Mouse (Mus musculus): ENCODE results near the gene Cyp19a1. TPM values are rescaled to one million over a fixed set of nuclear protein-coding genes. Genes with fewer than 3 reads are reported as not detected.

Gene Cyp19a1
- polyA plus RNA-seq, 1 experiment from 2014 or later, result not detected

DNA sequence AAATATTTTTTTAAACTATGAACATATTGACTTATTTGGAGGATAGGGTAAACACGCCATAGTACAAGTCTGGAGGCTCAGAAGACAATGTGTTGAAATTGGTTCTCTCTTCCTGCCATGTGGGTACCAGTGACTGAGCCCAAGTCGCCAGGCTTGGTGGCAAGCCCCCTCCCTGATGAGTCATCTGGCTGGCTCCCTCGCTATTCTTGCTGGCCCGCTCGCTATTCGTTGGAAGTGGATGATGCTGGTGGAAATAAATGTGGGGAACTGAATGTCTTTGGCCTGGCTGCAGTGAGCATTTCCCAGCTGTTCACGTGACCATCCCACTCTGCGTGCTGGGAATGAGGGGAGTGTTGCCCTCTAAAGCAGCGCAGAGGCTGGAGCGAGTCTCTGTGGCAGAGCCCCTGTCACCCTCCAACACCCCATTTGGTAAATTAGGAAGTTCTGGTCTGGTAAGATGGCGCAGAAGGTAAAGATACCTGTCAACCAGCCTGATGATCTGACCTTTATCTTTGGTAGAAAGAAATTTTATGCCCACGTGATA is 11.2 kb upstream of the Cyp19a1 start:
- Histone ChIP-seq H3K4me2 (ENCODE audit: low read length) (no peak overlapping the region), H3K27me3 (replicated peaks; ENCODE audit: control insufficient read depth, insufficient read depth, low read length) (no peaks in the 10 kb centered on the region), H3K36me3 (ENCODE audit: control insufficient read depth, insufficient read depth, low read length) (no peaks in the 10 kb centered on the region), H3K9me3 (ENCODE audit: control insufficient read depth, low read length) (no peaks in the 10 kb centered on the region), H3K4me1 (replicated peaks; ENCODE audit: control insufficient read depth, insufficient read depth, low read length) (no peaks in the 10 kb centered on the region), H3K4me3 (ENCODE audit: low read depth, low read length) (no peak overlapping the region), H3K9ac (ENCODE audit: low read length) (no peak overlapping the region), H3K27ac (ENCODE audit: low read depth) (no peak overlapping the region)
- 85% methylated on average over 12 of the region's 12 CpGs for WGBS
- DNase-seq (ENCODE audit: low spot score) (no peak), ATAC-seq (replicated peaks; ENCODE audit: low FRiP score, low TSS enrichment, low read depth) (no peak)

DNA sequence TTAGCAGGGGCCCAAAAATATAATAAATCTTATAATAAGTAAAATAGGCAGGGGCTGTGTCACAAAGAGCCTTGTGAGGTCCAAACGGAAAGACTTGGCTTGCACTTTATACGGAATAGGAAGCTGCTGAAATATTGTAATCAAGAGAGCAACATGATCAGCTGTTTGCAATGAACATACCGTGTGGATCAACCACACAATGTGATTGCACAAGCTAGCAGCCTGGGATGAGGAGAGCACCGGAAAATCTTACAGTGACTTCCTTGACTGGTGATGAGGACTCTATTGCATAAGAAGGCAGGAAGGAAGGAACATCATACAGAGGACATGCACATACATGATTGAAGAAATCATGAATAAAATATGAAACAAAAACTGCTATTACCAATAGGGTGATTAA is 7.4 kb upstream of the Cyp19a1 start:
- WGBS, result 87% methylated on average over 4 of the region's 4 CpGs
- Histone ChIP-seq H3K36me3 (ENCODE audit: control insufficient read depth, insufficient read depth, low read length) (no peaks in the 10 kb centered on the region), H3K4me3 (ENCODE audit: low read depth, low read length) (no peak overlapping the region), H3K9ac (ENCODE audit: low read length) (no peak overlapping the region), H3K27me3 (replicated peaks; ENCODE audit: control insufficient read depth, insufficient read depth, low read length) (no peaks in the 10 kb centered on the region), H3K9me3 (ENCODE audit: control insufficient read depth, low read length) (no peaks in the 10 kb centered on the region), H3K4me1 (replicated peaks; ENCODE audit: control insufficient read depth, insufficient read depth, low read length) (no peaks in the 10 kb centered on the region), H3K27ac (ENCODE audit: low read depth) (no peak overlapping the region), H3K4me2 (ENCODE audit: low read length) (no peak overlapping the region)
- ATAC-seq (replicated peaks; ENCODE audit: low FRiP score, low TSS enrichment, low read depth) (no peak), DNase-seq (ENCODE audit: low spot score) (no peak)

- Histone ChIP-seq H3K9ac (ENCODE audit: low read length) (no peak overlapping the region), H3K4me2 (ENCODE audit: low read length) (no peak overlapping the region), H3K27ac (ENCODE audit: low read depth) (no peak overlapping the region), H3K9me3 (ENCODE audit: control insufficient read depth, low read length) (no peaks in the 10 kb centered on the region), H3K4me3 (ENCODE audit: low read depth, low read length) (no peak overlapping the region), H3K36me3 (ENCODE audit: control insufficient read depth, insufficient read depth, low read length) (no peaks in the 10 kb centered on the region), H3K27me3 (replicated peaks; ENCODE audit: control insufficient read depth, insufficient read depth, low read length) (no peaks in the 10 kb centered on the region), H3K4me1 (replicated peaks; ENCODE audit: control insufficient read depth, insufficient read depth, low read length) (no peaks in the 10 kb centered on the region)
- WGBS, result 31% methylated on average over 5 of the region's 5 CpGs
- ATAC-seq (replicated peaks; ENCODE audit: low FRiP score, low TSS enrichment, low read depth) (no peak), DNase-seq (ENCODE audit: low spot score) (peak; percentile 65)
These were observed 3.0 kb upstream of the Cyp19a1 start for GRCm38 (mm10) chr9:54270889-54271288.

- H3K27me3 ChIP-seq (replicated peaks; ENCODE audit: control insufficient read depth, insufficient read depth, low read length), result no peaks in the 10 kb centered on the region
- H3K9ac ChIP-seq (ENCODE audit: low read length), result no peak overlapping the region
- H3K4me1 ChIP-seq (replicated peaks; ENCODE audit: control insufficient read depth, insufficient read depth, low read length), result no peaks in the 10 kb centered on the region
- H3K36me3 ChIP-seq (ENCODE audit: control insufficient read depth, insufficient read depth, low read length), result no peaks in the 10 kb centered on the region
- H3K4me3 ChIP-seq (ENCODE audit: low read depth, low read length), result no peak overlapping the region
- no peak overlapping the region for H3K27ac ChIP-seq (ENCODE audit: low read depth)
- H3K9me3 ChIP-seq (ENCODE audit: control insufficient read depth, low read length), result no peaks in the 10 kb centered on the region
- WGBS, result 67% methylated on average over 6 of the region's 6 CpGs
- DNase-seq (ENCODE audit: low spot score) (no peak), ATAC-seq (replicated peaks; ENCODE audit: low FRiP score, low TSS enrichment, low read depth) (no peak)
- H3K4me2 ChIP-seq (ENCODE audit: low read length), result no peak overlapping the region
These were observed 2.1 kb upstream of the Cyp19a1 start for GRCm38 (mm10) chr9:54269987-54270386.

DNA sequence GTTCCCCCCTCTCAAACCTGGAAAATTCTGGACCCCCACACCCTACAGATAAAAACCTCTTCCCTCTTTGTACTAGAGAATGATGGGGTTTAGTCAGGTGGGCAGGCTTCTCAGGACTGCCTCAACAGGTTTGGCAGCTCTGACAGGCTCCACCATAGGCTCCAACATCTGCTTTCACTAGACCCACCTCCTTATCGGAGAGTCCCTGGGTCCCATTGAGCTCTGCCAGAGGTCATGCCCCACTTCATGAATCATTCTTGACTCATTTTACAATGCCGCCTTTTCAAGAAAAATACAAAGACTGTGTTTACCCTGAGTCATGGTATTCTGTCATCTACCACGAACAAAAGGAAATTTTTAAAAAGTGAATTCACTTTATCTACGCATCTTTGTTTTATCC is 3.2 kb downstream of the Cyp19a1 start:
- DNase-seq (ENCODE audit: low spot score) (no peak), ATAC-seq (replicated peaks; ENCODE audit: low FRiP score, low TSS enrichment, low read depth) (no peak)
- Histone ChIP-seq H3K9me3 (ENCODE audit: control insufficient read depth, low read length) (no peaks in the 10 kb centered on the region), H3K27ac (ENCODE audit: low read depth) (no peak overlapping the region), H3K4me1 (replicated peaks; ENCODE audit: control insufficient read depth, insufficient read depth, low read length) (no peaks in the 10 kb centered on the region), H3K27me3 (replicated peaks; ENCODE audit: control insufficient read depth, insufficient read depth, low read length) (no peaks in the 10 kb centered on the region), H3K9ac (ENCODE audit: low read length) (no peak overlapping the region), H3K36me3 (ENCODE audit: control insufficient read depth, insufficient read depth, low read length) (no peaks in the 10 kb centered on the region), H3K4me3 (ENCODE audit: low read depth, low read length) (no peak overlapping the region), H3K4me2 (ENCODE audit: low read length) (no peak overlapping the region)
- 68% methylated on average over 4 of the region's 4 CpGs for WGBS

DNA sequence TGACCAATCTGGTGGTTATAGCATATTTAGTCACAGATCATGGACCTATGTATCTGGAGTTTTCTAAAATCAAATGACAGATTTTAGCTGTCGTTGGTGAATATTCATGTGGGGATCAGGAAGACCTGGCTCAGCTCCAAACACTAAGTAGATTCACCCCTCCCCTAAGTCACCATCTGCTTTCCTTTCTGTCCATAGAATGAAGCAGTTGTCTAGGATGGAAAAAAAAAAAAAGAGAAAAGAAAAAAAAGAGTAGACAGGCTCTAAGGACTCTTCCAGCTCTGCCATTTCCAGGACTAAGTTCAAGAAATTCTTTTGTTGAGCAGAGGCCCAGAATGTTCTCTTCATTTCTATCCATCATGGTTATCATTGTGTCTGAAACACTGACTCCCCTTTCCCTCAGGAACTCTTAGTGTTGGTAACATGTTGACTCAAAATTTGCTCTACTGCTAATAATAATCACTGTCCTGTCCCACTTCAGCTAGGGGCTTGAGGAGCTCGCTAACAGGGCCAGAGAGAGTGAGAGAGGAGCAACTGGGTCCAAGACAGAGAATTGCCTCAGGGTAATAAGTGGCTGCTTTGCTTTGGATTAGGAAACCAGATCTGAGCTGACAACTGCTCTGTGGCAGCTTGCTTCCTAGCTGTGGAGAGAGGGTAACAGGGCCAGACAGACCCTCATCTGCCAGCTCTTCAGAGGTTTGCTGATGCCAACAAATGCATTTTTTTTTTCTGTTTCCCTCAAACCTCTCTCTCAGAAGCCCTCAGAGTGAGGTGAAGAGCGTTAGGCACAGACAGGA is 22.8 kb downstream of the Cyp19a1 start:
- Histone ChIP-seq H3K27ac (ENCODE audit: low read depth) (no peak overlapping the region), H3K9me3 (ENCODE audit: control insufficient read depth, low read length) (no peaks in the 10 kb centered on the region), H3K4me2 (ENCODE audit: low read length) (no peak overlapping the region), H3K36me3 (ENCODE audit: control insufficient read depth, insufficient read depth, low read length) (no peaks in the 10 kb centered on the region), H3K4me1 (replicated peaks; ENCODE audit: control insufficient read depth, insufficient read depth, low read length) (no peaks in the 10 kb centered on the region), H3K27me3 (replicated peaks; ENCODE audit: control insufficient read depth, insufficient read depth, low read length) (no peaks in the 10 kb centered on the region), H3K4me3 (ENCODE audit: low read depth, low read length) (no peak overlapping the region), H3K9ac (ENCODE audit: low read length) (no peak overlapping the region)
- WGBS, result 52% methylated on average over 3 of the region's 3 CpGs
- no peak for ATAC-seq (replicated peaks; ENCODE audit: low FRiP score, low TSS enrichment, low read depth)
- DNase-seq (ENCODE audit: low spot score), result no peak

DNA sequence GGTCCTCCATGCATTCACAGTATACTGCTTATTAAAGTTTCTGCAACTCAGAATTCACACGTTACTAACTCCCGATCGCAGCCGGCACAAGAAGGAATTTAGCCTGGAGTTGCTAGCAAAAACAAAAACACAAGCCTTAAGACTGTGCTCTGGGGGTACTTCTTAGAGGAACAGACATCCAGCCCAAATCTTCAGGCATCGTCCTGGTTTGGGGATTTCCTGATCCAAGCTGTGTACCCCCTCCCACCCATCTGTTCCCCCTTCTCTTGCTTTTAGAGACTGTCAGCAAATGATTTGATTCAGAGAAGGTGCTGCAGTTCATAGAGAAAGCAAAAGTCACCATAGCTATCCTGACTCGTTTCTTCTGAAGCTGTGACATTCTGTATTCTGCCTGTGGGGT is 40.3 kb downstream of the Cyp19a1 start:
- no peak for ATAC-seq (replicated peaks; ENCODE audit: low FRiP score, low TSS enrichment, low read depth)
- no peak for DNase-seq (ENCODE audit: low spot score)
- H3K27ac ChIP-seq (ENCODE audit: low read depth), result no peak overlapping the region
- H3K27me3 ChIP-seq (replicated peaks; ENCODE audit: control insufficient read depth, insufficient read depth, low read length), result no peaks in the 10 kb centered on the region
- no peak overlapping the region for H3K9ac ChIP-seq (ENCODE audit: low read length)
- H3K4me2 ChIP-seq (ENCODE audit: low read length), result no peak overlapping the region
- no peaks in the 10 kb centered on the region for H3K4me1 ChIP-seq (replicated peaks; ENCODE audit: control insufficient read depth, insufficient read depth, low read length)
- WGBS, result 66% methylated on average over 6 of the region's 6 CpGs
- no peaks in the 10 kb centered on the region for H3K9me3 ChIP-seq (ENCODE audit: control insufficient read depth, low read length)
- no peaks in the 10 kb centered on the region for H3K36me3 ChIP-seq (ENCODE audit: control insufficient read depth, insufficient read depth, low read length)
- no peak overlapping the region for H3K4me3 ChIP-seq (ENCODE audit: low read depth, low read length)

DNA sequence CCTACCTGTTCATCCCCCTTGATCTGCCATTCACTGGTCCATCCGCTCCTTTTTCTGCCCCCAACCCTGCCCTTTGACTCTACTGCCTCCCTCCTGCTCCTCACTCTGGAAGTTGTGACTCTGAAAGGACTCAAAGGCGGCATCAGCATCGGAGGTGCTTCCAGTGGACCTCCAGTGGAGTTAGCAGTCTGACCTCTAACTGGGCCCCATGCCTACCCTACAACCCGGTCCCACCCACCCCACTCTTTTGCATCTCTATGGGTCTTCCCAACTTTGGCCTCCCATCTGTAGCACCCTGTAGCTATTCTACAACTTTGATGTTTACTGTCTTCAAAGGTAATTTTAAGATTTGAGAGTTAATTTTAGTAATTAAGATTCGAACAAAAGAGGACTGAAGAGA is 51.4 kb downstream of the Cyp19a1 start:
- H3K27me3 ChIP-seq (replicated peaks; ENCODE audit: control insufficient read depth, insufficient read depth, low read length), result no peaks in the 10 kb centered on the region
- ATAC-seq (replicated peaks; ENCODE audit: low FRiP score, low TSS enrichment, low read depth) (no peak), DNase-seq (ENCODE audit: low spot score) (no peak)
- no peaks in the 10 kb centered on the region for H3K4me1 ChIP-seq (replicated peaks; ENCODE audit: control insufficient read depth, insufficient read depth, low read length)
- H3K27ac ChIP-seq (ENCODE audit: low read depth), result no peak overlapping the region
- H3K4me3 ChIP-seq (ENCODE audit: low read depth, low read length), result no peak overlapping the region
- H3K36me3 ChIP-seq (ENCODE audit: control insufficient read depth, insufficient read depth, low read length), result no peaks in the 10 kb centered on the region
- H3K4me2 ChIP-seq (ENCODE audit: low read length), result no peak overlapping the region
- H3K9me3 ChIP-seq (ENCODE audit: control insufficient read depth, low read length), result no peaks in the 10 kb centered on the region
- WGBS, result 68% methylated on average over 5 of the region's 5 CpGs
- H3K9ac ChIP-seq (ENCODE audit: low read length), result no peak overlapping the region

GRCm38 (mm10) chr9:54214881-54215280 is 53.0 kb downstream of the Cyp19a1 start:
- no peaks in the 10 kb centered on the region for H3K4me1 ChIP-seq (replicated peaks; ENCODE audit: control insufficient read depth, insufficient read depth, low read length)
- H3K4me3 ChIP-seq (ENCODE audit: low read depth, low read length), result no peak overlapping the region
- ATAC-seq (replicated peaks; ENCODE audit: low FRiP score, low TSS enrichment, low read depth) (no peak), DNase-seq (ENCODE audit: low spot score) (no peak)
- no peaks in the 10 kb centered on the region for H3K9me3 ChIP-seq (ENCODE audit: control insufficient read depth, low read length)
- no peaks in the 10 kb centered on the region for H3K36me3 ChIP-seq (ENCODE audit: control insufficient read depth, insufficient read depth, low read length)
- WGBS, result 86% methylated on average over 9 of the region's 9 CpGs
- no peak overlapping the region for H3K27ac ChIP-seq (ENCODE audit: low read depth)
- no peak overlapping the region for H3K4me2 ChIP-seq (ENCODE audit: low read length)
- no peaks in the 10 kb centered on the region for H3K27me3 ChIP-seq (replicated peaks; ENCODE audit: control insufficient read depth, insufficient read depth, low read length)
- H3K9ac ChIP-seq (ENCODE audit: low read length), result no peak overlapping the region

Measured in intestine, embryonic 14.5 days (tissue).